Mouse (Mus musculus) limb, embryonic 12.5 days (tissue): ENCODE measurements around the gene Zcchc8. TPM values are rescaled to one million over a fixed set of nuclear protein-coding genes. Genes with fewer than 3 reads are reported as not detected.
A peak's percentile ranks its signal among the peaks of the same experiment; 100 is the strongest.

Experiments used
- ATAC-seq: fragments of 200-750 bp; cut with Nextera tagmentation; 2 replicates; pipeline ENCODE4 v1.8.0; 2017; ENCODE audit warnings: low read depth, moderate TSS enrichment; ENCODE audit not compliant: insufficient number of reproducible peaks, insufficient read depth, low FRiP score, low TSS enrichment
- H3K27ac ChIP-seq: fragments of 300-500 bp; sonication (generic); 2 replicates; pipeline ENCODE4 v1.5.1; 2016; ENCODE audit warnings: mild to moderate bottlenecking, moderate library complexity
- H3K27me3 ChIP-seq: fragments of 300-500 bp; sonication (generic); 2 replicates; pipeline ENCODE4 v1.6.1; 2016; ENCODE audit warnings: mild to moderate bottlenecking, moderate library complexity
- H3K36me3 ChIP-seq: fragments of 300-500 bp; sonication (generic); 2 replicates; pipeline ENCODE4 v1.6.1; 2016; ENCODE audit warnings: mild to moderate bottlenecking, moderate library complexity
- H3K4me1 ChIP-seq: fragments of 300-500 bp; sonication (generic); replicated peaks from 2 replicates; pipeline ENCODE4 v1.6.1; 2016
- H3K4me2 ChIP-seq: fragments of 300-500 bp; sonication (generic); 2 replicates; pipeline ENCODE4 v1.6.1; 2016; ENCODE audit warnings: mild to moderate bottlenecking, moderate library complexity
- H3K4me3 ChIP-seq: fragments of 300-500 bp; sonication (generic); replicated peaks from 2 replicates; pipeline ENCODE4 v1.5.1; 2016; ENCODE audit warnings: mild to moderate bottlenecking
- H3K9ac ChIP-seq: fragments of 300-500 bp; sonication (generic); replicated peaks from 2 replicates; pipeline ENCODE4 v1.6.1; 2016; ENCODE audit warnings: mild to moderate bottlenecking, moderate library complexity
- H3K9me3 ChIP-seq: fragments of 300-500 bp; sonication (generic); 2 replicates; pipeline ENCODE4 v1.6.1; 2016; ENCODE audit warnings: mild to moderate bottlenecking, moderate library complexity
- WGBS: fragments of 180-500 bp; shearing (Covaris S2); methylation state at CpG from one replicate; pipeline ENCODE4 v1.1.7; 2016; 5-methylcytosine and 5-hydroxymethylcytosine counted together
- polyA plus RNA-seq: library from polyadenylated mRNA; unstranded; fragments of >200 nt; fragmentation: Nextera tagmentation; extraction: Ambion mirVana; gene quantifications from 2 replicates; pipeline ENCODE4 v1.2.1, GENCODE M21; 2016

Zcchc8 gene
- polyA plus RNA-seq, 1 experiment from 2014 or later: 105 TPM

DNA sequence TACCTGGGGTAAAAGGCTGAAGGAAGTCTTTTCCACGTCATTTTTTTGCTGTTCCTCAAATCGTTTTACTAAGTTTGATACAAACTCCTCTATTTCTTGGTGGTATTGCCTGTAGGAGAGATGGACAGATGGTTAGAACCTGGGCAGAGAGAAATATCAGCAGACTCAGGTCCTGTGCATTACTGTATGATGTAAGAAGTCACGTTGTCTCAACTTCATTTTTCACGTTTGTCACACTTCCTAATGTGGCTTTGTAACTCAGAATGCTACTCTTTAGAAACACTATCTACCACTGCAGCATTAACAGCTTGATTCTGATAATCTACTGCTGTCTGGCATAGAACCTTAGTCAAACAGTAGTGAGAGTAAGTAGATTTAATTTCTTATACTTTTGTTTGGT lies 6.3 kb downstream of the Zcchc8 start:
- no peaks in the 10 kb centered on the region for H3K9me3 ChIP-seq
- WGBS: 90% methylated on average over 4 of the region's 4 CpGs
- peaks cover 86% of the 10 kb centered on the region for H3K36me3 ChIP-seq
- H3K9ac ChIP-seq: no peak overlapping the region
- H3K4me3 ChIP-seq: no peak overlapping the region
- H3K4me1 ChIP-seq: peaks cover 26% of the 10 kb centered on the region
- no peaks in the 10 kb centered on the region for H3K27me3 ChIP-seq
- ATAC-seq: no peak
- H3K27ac ChIP-seq: no peak overlapping the region
- H3K4me2 ChIP-seq: no peak overlapping the region

DNA sequence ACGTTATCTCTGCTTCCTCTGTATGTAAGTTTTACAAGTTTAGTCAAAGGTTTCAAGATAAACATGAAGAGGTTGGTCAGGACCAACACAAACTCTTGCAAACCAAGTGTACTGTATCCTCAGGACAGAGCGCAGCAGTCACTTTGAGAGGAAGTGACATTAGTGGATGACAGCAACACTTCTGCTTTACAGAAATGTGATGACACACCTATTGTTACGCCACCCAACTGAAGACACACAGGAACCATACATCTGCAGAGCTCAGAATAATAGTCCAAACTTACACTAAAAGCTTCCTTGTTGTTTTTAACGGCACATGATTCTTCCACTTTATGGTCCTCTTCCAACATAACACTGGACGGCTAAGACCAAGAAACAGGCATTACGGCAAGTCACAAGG lies 7.1 kb downstream of the Zcchc8 start:
- H3K4me3 ChIP-seq: no peak overlapping the region
- H3K9ac ChIP-seq: no peak overlapping the region
- H3K4me2 ChIP-seq: no peak overlapping the region
- no peak for ATAC-seq
- H3K27me3 ChIP-seq: no peaks in the 10 kb centered on the region
- peaks cover 92% of the 10 kb centered on the region for H3K36me3 ChIP-seq
- H3K9me3 ChIP-seq: no peaks in the 10 kb centered on the region
- peaks cover 18% of the 10 kb centered on the region for H3K4me1 ChIP-seq
- H3K27ac ChIP-seq: no peak overlapping the region
- 96% methylated on average over 6 of the region's 6 CpGs for WGBS

DNA sequence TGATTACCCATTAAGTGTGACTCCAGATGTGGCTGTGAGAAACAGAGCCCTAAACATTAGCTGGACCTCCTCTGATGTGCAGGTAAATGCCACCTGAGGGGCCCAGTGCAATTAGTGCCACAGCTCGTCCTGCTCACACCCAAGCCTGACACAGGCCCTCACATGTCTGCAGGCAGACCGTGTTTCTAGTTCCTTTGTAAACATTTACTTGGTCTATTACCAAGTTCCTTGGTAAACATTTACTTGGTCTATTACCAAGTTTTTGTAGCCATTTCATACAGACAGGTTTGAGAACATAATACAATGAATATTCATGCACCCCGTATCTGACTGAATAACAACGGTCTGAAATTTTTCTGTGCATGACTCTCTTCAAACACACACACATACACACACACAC lies 11.3 kb downstream of the Zcchc8 start:
- no peak for ATAC-seq
- WGBS: 82% methylated on average over 4 of the region's 4 CpGs
- Histone ChIP-seq H3K27me3 (no peaks in the 10 kb centered on the region), H3K4me3 (no peak overlapping the region), H3K9me3 (no peaks in the 10 kb centered on the region), H3K9ac (no peak overlapping the region), H3K4me1 (no peaks in the 10 kb centered on the region), H3K27ac (no peak overlapping the region), H3K36me3 (peaks cover 98% of the 10 kb centered on the region), H3K4me2 (no peak overlapping the region)

DNA sequence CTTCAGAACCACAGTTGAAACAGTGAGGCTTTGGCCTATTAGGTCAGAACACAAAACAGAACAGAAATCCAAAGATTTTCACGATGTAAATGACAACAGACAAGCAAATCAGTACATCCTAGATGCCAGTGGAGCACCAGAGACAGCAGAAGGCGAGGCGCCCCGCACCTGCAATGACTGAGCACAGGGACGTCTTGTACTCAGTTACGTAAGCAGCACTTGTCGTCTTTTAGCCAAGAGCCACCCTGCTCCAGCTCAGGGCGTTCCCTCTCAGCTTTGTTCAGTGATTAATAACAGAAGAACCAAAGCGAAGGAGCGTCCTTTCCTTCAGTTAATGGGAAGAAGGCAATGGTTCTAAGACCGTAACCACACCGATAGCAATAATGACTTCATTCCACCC lies 12.3 kb downstream of the Zcchc8 start:
- no peak overlapping the region for H3K27ac ChIP-seq
- H3K9ac ChIP-seq: no peak overlapping the region
- no peaks in the 10 kb centered on the region for H3K4me1 ChIP-seq
- peaks cover 98% of the 10 kb centered on the region for H3K36me3 ChIP-seq
- WGBS: 91% methylated on average over 12 of the region's 12 CpGs
- no peaks in the 10 kb centered on the region for H3K9me3 ChIP-seq
- no peak for ATAC-seq
- H3K27me3 ChIP-seq: no peaks in the 10 kb centered on the region
- H3K4me3 ChIP-seq: no peak overlapping the region
- no peak overlapping the region for H3K4me2 ChIP-seq

DNA sequence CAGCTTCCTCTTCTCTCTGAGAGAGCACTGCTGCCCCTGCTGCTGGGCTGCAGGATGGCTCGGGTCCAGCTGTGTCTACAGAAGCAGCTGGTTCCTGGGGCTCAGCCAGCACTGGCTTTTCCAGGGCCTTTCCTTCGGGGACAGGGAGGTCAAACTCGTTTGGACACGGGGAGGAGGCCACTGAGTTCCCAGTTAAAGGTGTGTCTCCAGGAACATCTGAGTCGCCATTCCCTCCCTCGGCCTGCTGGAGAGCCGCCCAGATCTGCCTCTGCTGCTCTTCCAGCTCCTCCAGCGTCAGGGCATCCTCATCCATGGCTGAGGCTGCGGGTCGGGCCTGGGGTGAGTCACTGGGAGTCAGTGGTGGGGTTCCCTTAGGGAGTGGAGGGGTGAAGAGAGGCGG lies 20.3 kb downstream of the Zcchc8 start:
- Histone ChIP-seq H3K9ac (no peak overlapping the region), H3K4me3 (no peak overlapping the region), H3K4me2 (no peak overlapping the region), H3K36me3 (peaks cover 83% of the 10 kb centered on the region), H3K27ac (no peak overlapping the region), H3K27me3 (no peaks in the 10 kb centered on the region), H3K4me1 (no peaks in the 10 kb centered on the region), H3K9me3 (no peaks in the 10 kb centered on the region)
- no peak for ATAC-seq
- WGBS: 76% methylated on average over 11 of the region's 11 CpGs

DNA sequence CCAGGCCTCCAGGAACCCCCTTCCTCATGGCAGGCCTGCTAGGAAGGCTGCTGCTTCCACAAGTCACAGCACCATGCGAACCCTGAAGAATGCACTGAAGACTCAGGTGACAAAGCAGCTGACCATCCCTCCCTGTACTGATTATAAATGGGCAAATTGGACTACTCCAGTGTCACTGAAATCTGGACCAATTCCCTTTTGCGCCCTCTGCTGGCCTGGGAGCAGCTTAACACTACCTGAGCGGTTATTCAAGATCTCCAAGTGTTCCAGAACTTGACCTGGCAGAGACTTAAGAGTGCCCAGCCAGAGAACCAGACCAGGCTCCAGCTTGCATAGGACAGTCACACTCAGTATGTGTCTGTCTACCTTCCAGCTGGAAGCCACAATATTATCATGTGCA lies 21.7 kb downstream of the Zcchc8 start:
- no peak overlapping the region for H3K27ac ChIP-seq
- H3K36me3 ChIP-seq: peaks cover 68% of the 10 kb centered on the region
- 32% methylated on average over 3 of the region's 3 CpGs for WGBS
- no peaks in the 10 kb centered on the region for H3K9me3 ChIP-seq
- H3K27me3 ChIP-seq: no peaks in the 10 kb centered on the region
- no peak overlapping the region for H3K4me3 ChIP-seq
- no peaks in the 10 kb centered on the region for H3K4me1 ChIP-seq
- no peak for ATAC-seq
- H3K4me2 ChIP-seq: no peak overlapping the region
- no peak overlapping the region for H3K9ac ChIP-seq

DNA sequence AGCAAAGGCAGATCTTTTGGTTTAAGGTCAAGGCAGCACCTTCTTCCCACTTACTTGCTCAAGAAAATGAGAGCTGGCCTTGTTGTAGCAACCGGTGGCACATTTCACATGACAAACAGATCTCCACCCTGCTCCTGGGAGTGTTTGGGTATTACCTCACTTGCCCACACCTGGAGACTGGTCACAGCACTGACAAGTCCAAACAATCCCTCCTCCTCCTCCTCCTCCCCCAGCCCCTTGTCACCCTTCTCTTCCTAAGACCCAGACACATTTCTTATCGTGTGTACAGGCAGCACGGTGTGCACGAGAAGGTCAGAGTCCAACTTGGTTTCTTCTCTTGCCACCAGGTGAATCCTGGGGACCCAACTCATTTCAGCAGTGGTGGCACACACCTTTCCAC lies 23.9 kb downstream of the Zcchc8 start:
- no peaks in the 10 kb centered on the region for H3K27me3 ChIP-seq
- H3K36me3 ChIP-seq: peaks cover 47% of the 10 kb centered on the region
- ATAC-seq: no peak
- no peak overlapping the region for H3K9ac ChIP-seq
- H3K4me3 ChIP-seq: no peak overlapping the region
- no peaks in the 10 kb centered on the region for H3K4me1 ChIP-seq
- no peak overlapping the region for H3K4me2 ChIP-seq
- 81% methylated on average over 4 of the region's 4 CpGs for WGBS
- H3K27ac ChIP-seq: no peak overlapping the region
- H3K9me3 ChIP-seq: no peaks in the 10 kb centered on the region

DNA sequence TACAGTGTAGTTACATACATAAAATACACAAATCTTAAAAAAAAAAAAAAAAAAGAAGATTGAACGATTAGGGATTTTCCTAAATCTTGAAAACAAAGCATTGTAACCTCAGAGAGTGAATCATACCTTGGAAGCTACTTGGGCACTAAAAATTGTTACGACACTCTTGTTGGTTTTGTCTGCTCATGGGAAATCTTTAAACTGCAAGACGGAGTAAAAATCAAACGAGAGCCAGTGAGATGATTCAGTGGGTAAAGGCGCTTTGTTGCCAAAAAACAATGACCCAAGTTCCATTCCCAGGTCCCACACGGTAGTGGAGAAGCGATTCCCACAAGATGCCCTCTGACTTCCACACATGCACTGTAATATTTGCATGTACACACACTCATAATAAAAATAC lies 24.7 kb downstream of the Zcchc8 start:
- no peaks in the 10 kb centered on the region for H3K27me3 ChIP-seq
- H3K36me3 ChIP-seq: peaks cover 40% of the 10 kb centered on the region
- no peak for ATAC-seq
- WGBS: 92% methylated on average over 7 of the region's 7 CpGs
- no peak overlapping the region for H3K4me3 ChIP-seq
- H3K4me1 ChIP-seq: no peaks in the 10 kb centered on the region
- no peak overlapping the region for H3K4me2 ChIP-seq
- H3K27ac ChIP-seq: no peak overlapping the region
- no peak overlapping the region for H3K9ac ChIP-seq
- H3K9me3 ChIP-seq: no peaks in the 10 kb centered on the region

DNA sequence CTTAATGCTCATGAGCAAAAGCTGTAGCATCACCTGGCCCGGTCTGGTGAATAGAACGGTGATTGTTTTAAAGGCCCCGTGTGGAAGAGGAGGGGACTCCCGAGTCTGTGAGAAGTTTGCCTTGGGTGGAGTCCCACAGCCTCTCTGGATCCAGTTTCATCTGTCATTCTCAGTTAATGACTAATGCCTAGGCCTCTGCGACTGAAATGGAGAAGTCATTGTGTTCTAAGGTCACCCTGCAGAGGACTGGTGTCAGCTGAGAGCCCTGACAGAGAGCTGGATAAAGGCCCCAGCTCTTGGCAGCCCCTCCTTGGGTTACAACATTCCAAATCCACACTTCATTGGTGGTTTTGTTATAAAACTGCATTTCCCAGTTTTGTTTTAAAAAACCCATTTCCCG lies 26.4 kb downstream of the Zcchc8 start:
- ATAC-seq: no peak
- WGBS: 66% methylated on average over 6 of the region's 6 CpGs

DNA sequence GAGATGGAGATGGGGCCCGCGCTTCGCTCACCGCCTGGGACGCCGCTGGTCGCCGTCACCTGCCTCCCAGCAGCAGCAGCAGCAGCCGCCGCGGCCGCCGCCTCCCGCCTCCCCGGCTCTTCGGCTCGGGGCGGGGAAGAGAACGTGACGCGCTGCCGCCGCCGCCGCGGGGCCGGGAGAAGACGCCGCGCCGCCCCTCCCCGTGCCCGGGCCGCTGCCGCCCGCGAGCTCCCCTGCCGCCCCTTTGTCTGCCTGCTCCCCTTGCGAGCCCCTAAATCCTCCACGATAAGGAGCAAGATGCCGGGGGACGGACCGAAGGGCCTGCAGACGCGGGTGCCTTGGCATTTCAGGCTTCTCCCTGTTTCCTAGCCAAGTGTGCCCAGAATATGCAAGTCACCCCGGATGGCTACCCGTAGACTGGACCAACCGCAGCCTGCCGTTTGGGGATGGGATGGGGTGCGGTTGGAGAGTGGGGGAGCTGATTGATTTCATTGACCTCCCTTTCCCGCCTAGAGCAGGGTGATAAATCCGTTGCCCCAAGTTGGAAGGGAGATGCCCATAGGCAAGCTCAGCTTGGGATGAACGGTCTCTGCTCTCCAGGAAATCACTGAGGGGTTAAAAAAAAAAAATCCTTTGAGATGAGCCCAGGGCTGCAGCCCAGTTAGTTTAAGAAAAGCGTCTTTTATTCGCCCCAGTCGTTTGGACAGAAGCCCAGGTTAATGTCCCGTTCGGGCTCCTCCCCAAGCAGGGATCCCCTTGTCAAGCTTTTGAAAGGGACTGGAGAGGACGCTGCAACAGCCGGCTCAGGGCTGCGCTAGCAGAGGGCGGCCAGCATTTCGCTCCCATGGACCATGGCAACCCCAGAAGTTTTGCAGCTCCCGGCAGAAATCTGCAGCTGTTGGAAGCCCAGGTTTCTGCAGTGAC lies 36.4 kb downstream of the Zcchc8 start, which contains the start of gene Clip1:
Clip1 (minus strand) TSS at position 398 of the 924 bp plus-strand sequence.
- under 1% methylated on average over 50 of the region's 64 CpGs for WGBS
- peak within 1 kb of the TSS; percentile 99 for H3K9ac ChIP-seq
- peak within 1 kb of the TSS; percentile 97 for H3K27ac ChIP-seq
- H3K4me1 ChIP-seq: peaks cover 28% of the 10 kb centered on the region
- no peaks in the 10 kb centered on the region for H3K27me3 ChIP-seq
- H3K4me3 ChIP-seq: peak within 1 kb of the TSS; percentile 96
- H3K9me3 ChIP-seq: no peaks in the 10 kb centered on the region
- ATAC-seq: peak; percentile 40
- no peaks in the 10 kb centered on the region for H3K36me3 ChIP-seq
- H3K4me2 ChIP-seq: peak within 1 kb of the TSS; percentile 69

More for the DNA sequence above, 26.4 kb downstream of the Zcchc8 start:
- Histone ChIP-seq H3K9me3 (no peaks in the 10 kb centered on the region), H3K27ac (no peak overlapping the region), H3K4me2 (no peak overlapping the region), H3K4me1 (no peaks in the 10 kb centered on the region), H3K9ac (no peak overlapping the region), H3K4me3 (no peak overlapping the region), H3K36me3 (peaks cover 23% of the 10 kb centered on the region), H3K27me3 (no peaks in the 10 kb centered on the region)

DNA sequence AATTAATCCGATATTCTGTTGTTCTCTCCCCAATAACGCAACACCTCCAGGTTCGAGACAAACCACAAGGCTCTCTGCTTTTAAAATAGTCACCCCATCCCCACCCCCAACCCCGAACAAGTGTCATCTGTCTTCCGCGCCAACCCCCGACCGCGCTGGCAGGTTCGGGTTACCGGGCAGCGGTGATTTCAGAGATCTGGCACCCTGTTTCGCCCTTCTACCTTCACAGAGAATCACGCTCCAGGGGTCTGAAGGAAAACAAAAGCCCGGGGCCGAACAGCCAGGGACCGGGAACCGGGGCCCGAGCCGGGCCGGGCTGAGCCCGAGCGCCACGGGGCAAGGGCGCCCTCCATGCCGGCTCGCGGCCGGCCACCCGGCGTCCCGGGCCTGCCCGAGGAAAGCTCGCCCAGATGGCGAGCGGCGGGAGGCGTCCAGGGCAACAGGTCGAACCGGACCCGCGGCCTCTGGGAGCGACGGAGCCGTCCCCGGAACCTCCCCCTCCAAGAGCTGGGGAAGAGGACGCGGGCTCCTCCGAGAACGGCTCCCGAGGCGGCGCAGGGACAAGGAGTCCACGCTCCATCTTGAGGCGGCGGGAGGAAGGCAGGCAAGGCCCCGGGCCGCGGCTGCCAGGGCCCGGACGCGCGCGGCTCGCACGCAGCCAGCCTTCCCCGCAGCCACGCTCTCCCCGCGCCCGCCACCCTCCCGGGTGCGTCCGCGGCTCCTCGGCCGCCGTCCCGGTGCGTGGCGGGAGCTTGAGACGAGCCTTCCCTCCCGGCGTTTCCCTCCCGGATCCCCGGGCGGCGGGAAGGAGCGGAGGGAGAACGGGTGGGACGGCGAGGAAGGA lies 37.3 kb downstream of the Zcchc8 start:
- under 1% methylated on average over 79 of the region's 92 CpGs for whole genome bisulfite sequencing
- H3K4me1 ChIP-seq: peaks cover 31% of the 10 kb centered on the region
- ATAC-seq: peak; percentile 30; the same call in 1 of the 2 replicates

More for the DNA sequence above, 37.3 kb downstream of the Zcchc8 start:
- Histone ChIP-seq H3K27me3 (no peaks in the 10 kb centered on the region), H3K4me3 (peak overlapping the region; percentile 96), H3K9ac (peak overlapping the region; percentile 99), H3K4me2 (peak overlapping the region; percentile 69), H3K27ac (peak overlapping the region; percentile 97), H3K36me3 (no peaks in the 10 kb centered on the region), H3K9me3 (no peaks in the 10 kb centered on the region)
